Mouse (Mus musculus): ENCODE results near the gene Abca1. TPM values are rescaled to one million over a fixed set of nuclear protein-coding genes. Genes with fewer than 3 reads are reported as not detected.

Abca1 gene
- polyA plus RNA-seq, 1 experiment from 2014 or later, result 2.5 TPM

DNA sequence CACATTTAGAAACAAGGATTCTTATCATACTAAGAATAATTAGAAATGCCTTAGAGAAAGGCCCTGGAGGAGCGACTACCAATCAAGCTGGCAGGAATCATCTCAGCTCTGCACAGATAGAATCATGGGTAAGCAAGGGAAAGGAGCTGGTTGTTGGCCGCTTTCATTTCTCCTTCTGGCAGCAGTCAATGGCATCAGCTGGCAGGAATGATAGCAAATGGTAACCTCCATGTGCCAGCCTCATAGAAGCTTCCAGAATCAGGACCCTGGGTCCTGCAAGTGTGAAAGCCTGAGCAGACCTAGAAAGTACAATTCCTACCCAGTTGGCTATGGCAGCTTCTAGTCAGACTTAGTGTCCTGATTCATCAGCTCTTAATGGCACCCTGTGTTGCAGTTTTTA is 173.4 kb downstream of the Abca1 start:
- WGBS (ENCODE audit: insufficient replicate concordance), result 74% methylated on average over 2 of the region's 2 CpGs
- no peaks in the 10 kb centered on the region for H3K36me3 ChIP-seq (ENCODE audit: control insufficient read depth, insufficient read depth, low read length)
- no peak overlapping the region for H3K9ac ChIP-seq (ENCODE audit: low read depth, low read length)

DNA sequence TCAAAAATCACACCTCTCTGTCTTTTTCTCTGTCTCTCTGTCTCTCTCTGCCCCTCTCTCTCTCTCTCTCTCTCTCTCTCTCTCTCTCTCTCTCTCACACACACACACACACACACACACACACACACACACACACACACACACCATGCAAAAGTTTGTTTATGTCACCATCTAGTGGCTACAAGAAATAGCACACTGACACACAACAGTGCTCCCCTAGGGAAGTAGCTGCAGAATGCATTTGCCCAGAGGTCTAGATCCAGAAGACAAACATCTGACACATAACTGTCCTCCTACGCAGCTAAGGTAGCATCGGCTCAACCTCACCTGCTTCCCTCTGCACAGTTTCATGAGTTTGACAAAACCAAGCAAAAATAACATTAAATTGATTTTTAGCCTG is 174.5 kb downstream of the Abca1 start:
- ATAC-seq (replicated peaks; ENCODE audit: insufficient number of reproducible peaks, low FRiP score, low TSS enrichment), result no peak
- H3K4me2 ChIP-seq, result no peak overlapping the region
- no peak overlapping the region for H3K9ac ChIP-seq (ENCODE audit: low read depth, low read length)
- H3K27ac ChIP-seq (ENCODE audit: low read depth, low read length), result no peak overlapping the region
- no peaks in the 10 kb centered on the region for H3K4me1 ChIP-seq (ENCODE audit: control insufficient read depth, insufficient read depth, low read length)
- WGBS (ENCODE audit: insufficient replicate concordance), result 65% methylated on average over 2 of the region's 2 CpGs
- H3K4me3 ChIP-seq (ENCODE audit: low read depth, low read length), result no peak overlapping the region
- H3K36me3 ChIP-seq (ENCODE audit: control insufficient read depth, insufficient read depth, low read length), result no peaks in the 10 kb centered on the region
- no peaks in the 10 kb centered on the region for H3K9me3 ChIP-seq (replicated peaks; ENCODE audit: control insufficient read depth, low read length)
- H3K27me3 ChIP-seq (ENCODE audit: control insufficient read depth, insufficient read depth, low read length), result no peaks in the 10 kb centered on the region

More for the DNA sequence above, 173.4 kb downstream of the Abca1 start:
- no peak for ATAC-seq (replicated peaks; ENCODE audit: insufficient number of reproducible peaks, low FRiP score, low TSS enrichment)
- Histone ChIP-seq H3K4me1 (ENCODE audit: control insufficient read depth, insufficient read depth, low read length) (no peaks in the 10 kb centered on the region), H3K4me2 (no peak overlapping the region), H3K27me3 (ENCODE audit: control insufficient read depth, insufficient read depth, low read length) (no peaks in the 10 kb centered on the region), H3K4me3 (ENCODE audit: low read depth, low read length) (no peak overlapping the region), H3K9me3 (replicated peaks; ENCODE audit: control insufficient read depth, low read length) (no peaks in the 10 kb centered on the region), H3K27ac (ENCODE audit: low read depth, low read length) (no peak overlapping the region)

Other genes starting within 250 kb of the Abca1 start
- gene Olfr272, start 240.7 kb downstream of the Abca1 start, polyA plus RNA-seq (2014; fragmentation: Nextera tagmentation; extraction: Ambion mirVana), result not detected in 2 replicates
- not detected in 2 replicates for gene Olfr270, start 195.3 kb downstream of the Abca1 start, polyA plus RNA-seq (2014; fragmentation: Nextera tagmentation; extraction: Ambion mirVana)
- not detected in 2 replicates for gene Nipsnap3a, start 170.6 kb downstream of the Abca1 start, polyA plus RNA-seq (2014; fragmentation: Nextera tagmentation; extraction: Ambion mirVana)
- gene Nipsnap3b, start 148.0 kb downstream of the Abca1 start, polyA plus RNA-seq (2014; fragmentation: Nextera tagmentation; extraction: Ambion mirVana), result 91.6 and 105 TPM in 2 replicates